Mouse (Mus musculus) embryonic facial prominence, embryonic 10.5 days (tissue): ENCODE measurements at regions not wholly inside any gene's neighbourhood (a gene's known extent, or its start where the extent isn't known, plus 50 kb on each side); places are given as distances from the start of the nearest gene placed in this dataset. TPM values are rescaled to one million over a fixed set of nuclear protein-coding genes. Genes with fewer than 3 reads are reported as not detected.

Experiments
- DNase-seq: peaks from one replicate; pipeline ENCODE4 v3.0.0-alpha.2; 2017; ENCODE audit warnings: low spot score
- H3K27ac ChIP-seq: fragments of 300-500 bp; sonication (generic); replicated peaks from 2 replicates; pipeline ENCODE4 v1.5.1; 2016; ENCODE audit warnings: mild to moderate bottlenecking
- H3K27me3 ChIP-seq: fragments of 300-500 bp; sonication (generic); replicated peaks from 2 replicates; pipeline ENCODE4 v1.6.1; 2016; ENCODE audit warnings: low read depth, mild to moderate bottlenecking; ENCODE audit not compliant: poor library complexity, severe bottlenecking
- H3K36me3 ChIP-seq: fragments of 300-500 bp; sonication (generic); replicated peaks from 2 replicates; pipeline ENCODE4 v1.6.1; 2016; ENCODE audit warnings: mild to moderate bottlenecking, moderate library complexity
- H3K4me1 ChIP-seq: fragments of 300-500 bp; sonication (generic); 2 replicates; pipeline ENCODE4 v1.6.1; 2016
- H3K4me3 ChIP-seq: fragments of 300-500 bp; sonication (generic); 2 replicates; pipeline ENCODE4 v1.5.1; 2016; ENCODE audit warnings: mild to moderate bottlenecking, moderate library complexity
- H3K9me3 ChIP-seq: fragments of 300-500 bp; sonication (generic); 2 replicates; pipeline ENCODE4 v1.6.1; 2016; ENCODE audit warnings: mild to moderate bottlenecking
- WGBS: fragments of 180-500 bp; shearing (Covaris S2); methylation state at CpG from one replicate; pipeline ENCODE4 v1.1.7; 2016; 5-methylcytosine and 5-hydroxymethylcytosine counted together
- microRNA-seq: library from miRNA; unstranded; fragments of <30 nt; microRNA quantifications from one replicate; pipeline ENCODE4, GENCODE M21; 2017

DNA sequence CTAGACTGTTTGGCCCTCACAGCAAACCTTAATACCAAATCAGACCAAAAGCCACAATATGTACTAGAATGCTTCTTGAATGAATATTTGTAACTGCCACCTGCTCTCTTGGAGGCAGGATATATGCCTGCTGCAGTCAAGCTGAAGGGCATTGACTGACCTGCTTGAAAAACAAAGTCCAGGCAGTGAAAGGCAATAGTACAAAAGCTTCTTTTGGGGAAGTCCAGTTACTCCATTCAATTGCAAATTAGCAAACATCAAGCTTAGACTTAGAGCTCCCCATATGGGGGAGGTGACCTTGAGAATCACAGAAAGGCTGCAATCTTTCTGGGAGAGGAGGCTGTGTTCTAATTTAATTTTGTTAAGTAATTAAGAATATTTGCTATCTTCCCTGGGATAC lies 422.9 kb upstream of the Pabpc4l start:
- no peaks in the 10 kb centered on the region for H3K36me3 ChIP-seq
- H3K9me3 ChIP-seq: no peaks in the 10 kb centered on the region
- H3K27me3 ChIP-seq: no peaks in the 10 kb centered on the region
- no peak overlapping the region for H3K27ac ChIP-seq
- no peaks in the 10 kb centered on the region for H3K4me1 ChIP-seq
- DNase-seq: no peak
- H3K4me3 ChIP-seq: no peak overlapping the region

DNA sequence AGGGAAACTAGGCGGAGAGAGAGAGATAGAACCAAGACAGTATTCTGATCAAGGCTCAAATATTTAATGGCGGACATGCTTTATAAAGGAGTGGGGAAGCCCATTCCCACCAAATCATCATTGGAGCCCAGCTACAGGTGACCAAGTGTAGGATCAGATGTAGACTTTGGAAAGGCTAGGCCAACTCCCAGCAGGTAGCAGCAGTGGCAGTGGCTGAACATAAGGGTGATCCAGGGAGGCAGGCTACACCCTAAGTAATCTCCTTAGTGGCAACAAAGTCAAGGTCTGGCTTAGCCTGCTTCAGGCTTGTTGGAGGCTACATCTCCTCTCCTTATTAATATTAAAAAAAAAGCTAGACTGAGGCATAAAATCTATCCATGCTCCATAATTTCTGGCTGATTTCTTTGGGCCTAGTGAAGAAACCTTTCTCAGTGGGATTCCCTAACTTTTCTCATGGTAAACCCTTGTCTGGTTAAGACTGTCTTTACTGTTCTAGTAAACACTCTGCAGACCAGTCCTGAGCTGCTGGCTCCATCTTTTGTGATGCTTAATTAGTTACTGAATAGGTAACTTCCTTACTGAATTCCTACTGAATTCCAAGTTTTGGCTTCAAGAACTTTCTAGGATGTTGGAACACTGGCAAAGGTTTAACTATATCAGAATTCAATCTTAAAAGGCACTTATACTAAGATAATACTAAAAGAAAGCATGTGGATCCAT lies 421.7 kb upstream of the Pabpc4l start:
- Histone ChIP-seq H3K27ac (no peak overlapping the region), H3K36me3 (no peaks in the 10 kb centered on the region), H3K9me3 (no peaks in the 10 kb centered on the region), H3K4me1 (no peaks in the 10 kb centered on the region), H3K27me3 (no peaks in the 10 kb centered on the region), H3K4me3 (no peak overlapping the region)
- WGBS: 90% methylated on average over 2 of the region's 2 CpGs
- DNase-seq: no peak

DNA sequence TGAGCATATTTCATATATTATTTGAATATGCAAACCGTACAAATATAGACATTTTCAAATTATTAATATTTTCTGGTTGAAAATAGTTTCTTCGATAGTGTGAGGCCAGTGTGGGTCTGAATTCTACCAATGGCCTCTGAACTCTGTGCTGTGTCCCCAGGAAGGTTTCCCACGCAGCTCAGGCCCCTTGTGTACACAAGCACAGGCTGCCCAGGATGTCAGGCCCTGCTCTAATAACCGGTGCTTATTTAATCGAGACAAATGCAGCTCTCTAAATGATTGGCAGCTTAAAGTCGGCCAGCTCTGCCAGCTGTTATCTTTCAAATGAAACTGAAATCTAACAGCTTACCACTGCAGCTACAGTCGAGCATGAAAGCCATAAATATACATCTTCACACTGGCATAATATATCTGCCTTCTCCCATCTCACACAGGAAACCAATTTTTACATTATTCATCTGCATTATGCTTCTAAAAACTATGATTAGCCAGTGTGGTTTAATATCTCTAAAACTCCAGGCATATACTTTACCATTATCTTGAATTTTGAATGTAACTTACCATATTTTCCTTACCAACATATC lies 400.5 kb upstream of the Pabpc4l start:
- no peak overlapping the region for H3K27ac ChIP-seq
- 54% methylated on average over 7 of the region's 7 CpGs for WGBS

DNA sequence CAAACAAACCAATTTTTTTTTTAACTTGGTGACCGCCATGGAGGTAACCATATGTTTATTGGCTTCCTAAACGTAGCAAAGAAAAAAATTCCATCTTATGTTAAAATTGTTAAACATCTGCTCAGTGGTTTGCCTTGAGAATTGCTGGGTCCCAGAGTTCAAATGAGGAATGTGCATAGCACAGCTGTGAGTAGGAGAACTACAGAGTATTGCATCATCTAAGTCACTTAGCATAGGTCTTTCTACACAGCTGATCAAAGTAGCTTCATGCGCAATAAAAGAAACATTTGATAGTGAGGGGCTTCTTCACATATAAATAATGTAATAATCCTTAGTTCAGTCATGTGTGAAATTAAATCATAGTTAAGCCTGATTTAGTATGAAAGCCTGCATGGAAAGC lies 380.7 kb upstream of the Pabpc4l start:
- 80% methylated on average over 3 of the region's 3 CpGs for WGBS

More for the DNA sequence above, 400.5 kb upstream of the Pabpc4l start:
- DNase-seq: no peak
- no peak overlapping the region for H3K4me3 ChIP-seq
- no peaks in the 10 kb centered on the region for H3K4me1 ChIP-seq
- no peaks in the 10 kb centered on the region for H3K9me3 ChIP-seq
- H3K27me3 ChIP-seq: no peaks in the 10 kb centered on the region
- no peaks in the 10 kb centered on the region for H3K36me3 ChIP-seq

More for the DNA sequence above, 380.7 kb upstream of the Pabpc4l start:
- Histone ChIP-seq H3K9me3 (no peaks in the 10 kb centered on the region), H3K4me3 (no peak overlapping the region), H3K4me1 (no peaks in the 10 kb centered on the region), H3K36me3 (no peaks in the 10 kb centered on the region), H3K27ac (no peak overlapping the region), H3K27me3 (no peaks in the 10 kb centered on the region)
- no peak for DNase-seq

Small RNAs in the stretch of these regions (microRNA-seq; reads per million reads assigned to microRNA genes)
- not detected for gene Mir6379
